Mouse (Mus musculus) heart, postnatal 0 days (tissue): ENCODE results near the gene Slc48a1.

Source experiments
- CTCF ChIP-seq: IDR thresholded peaks from 2 replicates; pipeline ENCODE4 v1.5.1; 2016; ENCODE audit warnings: antibody characterized with exemption, control low read depth, low read depth
- EP300 ChIP-seq: IDR thresholded peaks from 2 replicates; pipeline ENCODE4 v1.6.1; 2016; ENCODE audit warnings: antibody characterized with exemption, low read depth

GRCm38 (mm10) chr15:97766194-97766593 lies 12.1 kb upstream of the Slc48a1 start:
- TF ChIP-seq CTCF (no peak), EP300 (no peak)
